Mouse (Mus musculus): Measurements from ENCODE around the gene Cnnm1.

Cnnm1 gene

DNA sequence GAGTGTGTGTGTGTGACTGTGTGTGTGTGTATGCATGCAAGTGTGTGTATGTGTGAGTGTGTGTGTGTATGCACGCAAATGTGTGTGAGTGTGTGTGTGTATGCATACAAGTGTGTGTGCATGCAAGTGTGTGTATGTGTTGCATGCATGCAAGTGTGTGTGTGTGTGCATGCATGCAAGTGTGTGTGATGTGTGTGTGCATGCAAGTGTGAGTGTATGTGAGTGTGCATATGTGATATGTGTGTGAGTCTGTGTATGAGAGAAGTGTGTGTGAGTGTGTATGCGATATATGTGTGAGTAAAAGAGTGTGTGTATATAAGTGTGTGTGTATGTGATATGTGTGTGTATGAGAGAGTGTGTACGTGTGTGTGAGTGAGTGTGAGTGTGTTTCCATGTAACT, 95.1 kb downstream of the Cnnm1 start:
- ATAC-seq (ENCODE audit: low TSS enrichment), result no peak

DNA sequence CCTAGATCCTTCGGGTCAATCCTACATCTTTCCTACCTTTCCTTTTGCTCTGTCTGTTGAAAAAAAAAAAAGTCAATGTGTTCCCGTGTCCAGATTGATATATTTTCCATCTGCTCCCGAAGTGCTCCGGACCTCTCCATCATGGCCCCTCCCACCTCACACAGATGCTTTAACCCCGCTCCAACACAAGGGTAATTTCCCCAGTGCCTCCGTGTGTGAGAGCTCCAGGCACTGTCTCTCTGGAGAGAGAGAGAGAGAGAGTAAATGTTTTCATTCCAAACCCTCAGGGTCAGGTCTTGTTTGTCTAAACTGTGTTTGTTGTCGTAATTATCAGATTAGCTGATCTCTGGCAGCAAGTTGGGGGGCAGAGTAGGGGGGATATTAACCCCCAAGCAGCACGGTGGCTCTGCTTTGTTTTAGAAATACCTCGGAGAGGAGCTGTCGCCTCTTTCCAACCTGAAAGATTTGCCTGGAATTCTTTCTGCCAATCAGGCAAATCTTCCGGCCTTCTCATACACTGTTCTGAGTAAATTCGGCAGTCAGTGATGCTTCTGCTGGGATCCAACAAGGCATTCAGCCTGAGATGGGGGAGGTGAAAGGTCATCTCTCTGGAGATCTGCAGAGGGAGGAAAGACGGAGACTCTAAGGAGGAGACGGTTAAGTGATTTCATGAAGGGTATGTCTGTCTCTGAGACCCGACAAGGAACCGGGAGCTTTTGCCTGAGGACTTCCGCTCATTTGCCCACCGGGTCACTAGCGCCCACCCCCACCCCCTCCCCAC, 106.3 kb downstream of the Cnnm1 start:
- no peak for ATAC-seq (ENCODE audit: low TSS enrichment)
